Mouse (Mus musculus) liver, adult 2 months (tissue): ENCODE measurements around the gene B4galt1. TPM values are rescaled to one million over a fixed set of nuclear protein-coding genes. Genes with fewer than 3 reads are reported as not detected.

Source experiments
- DNase-seq: peaks from one replicate; pipeline ENCODE4 v3.0.0-alpha.2; 2011; ENCODE audit warnings: low read depth, low spot score; ENCODE audit errors: extremely low read depth
- H3K27ac ChIP-seq: fragments of 200-500 bp; replicated peaks from 2 replicates; pipeline ENCODE4 v1.5.1; 2012; ENCODE audit warnings: low read depth, mild to moderate bottlenecking, control low read depth, inconsistent platforms, low read length; ENCODE audit not compliant: insufficient read depth
- H3K27me3 ChIP-seq: fragments of 200-500 bp; 2 replicates; pipeline ENCODE4 v1.6.1; 2012; ENCODE audit warnings: mild to moderate bottlenecking, moderate library complexity, low read length, inconsistent platforms; ENCODE audit not compliant: control insufficient read depth, insufficient read depth
- H3K36me3 ChIP-seq: fragments of 200-500 bp; 2 replicates; pipeline ENCODE4 v1.6.1; 2012; ENCODE audit warnings: low read length, inconsistent platforms; ENCODE audit not compliant: control insufficient read depth, insufficient read depth
- H3K4me1 ChIP-seq: fragments of 200-500 bp; 2 replicates; pipeline ENCODE4 v1.6.1; 2011; ENCODE audit warnings: low read length; ENCODE audit not compliant: control insufficient read depth, insufficient read depth
- H3K4me3 ChIP-seq: fragments of 200-500 bp; 2 replicates; pipeline ENCODE4 v1.5.1; 2011; ENCODE audit warnings: low read depth, mild to moderate bottlenecking, control low read depth, low read length, moderate library complexity; ENCODE audit not compliant: insufficient read depth
- H3K79me2 ChIP-seq: fragments of 200-500 bp; 2 replicates; pipeline ENCODE4 v1.6.1; 2012; ENCODE audit warnings: inconsistent platforms, mild to moderate bottlenecking, low read length, moderate library complexity; ENCODE audit not compliant: control insufficient read depth, insufficient read depth
- H3K9ac ChIP-seq: fragments of 200-500 bp; 2 replicates; pipeline ENCODE4 v1.6.1; 2012; ENCODE audit warnings: low read depth, mild to moderate bottlenecking, control low read depth, inconsistent platforms, low read length
- CTCF ChIP-seq: fragments of 200-500 bp; IDR thresholded peaks from 2 replicates; pipeline ENCODE4 v1.5.1; 2011; ENCODE audit warnings: low read depth, low read length, control low read depth
- POLR2A ChIP-seq: fragments of 200-500 bp; IDR thresholded peaks from 2 replicates; pipeline ENCODE4 v1.6.1; 2011; ENCODE audit warnings: low read length, control low read depth; ENCODE audit not compliant: insufficient read depth; ENCODE audit errors: extremely low read depth
- WGBS: fragments of 180-500 bp; shearing (Covaris S2); methylation state at CpG from one replicate; pipeline ENCODE4 v1.1.7; 2018; 5-methylcytosine and 5-hydroxymethylcytosine counted together
- polyA plus RNA-seq: library from polyadenylated mRNA; depleted of rRNA; stranded (reverse); fragments of >200 nt; gene quantifications from 2 replicates; pipeline ENCODE4 v1.2.3, GENCODE M21; 2012
- total RNA-seq: library from RNA; depleted of rRNA; stranded (reverse); fragments of >200 nt; gene quantifications from 2 replicates; pipeline ENCODE4 v1.2.3, GENCODE M21; 2014

B4galt1 gene
- total and polyA plus RNA-seq, 2 experiments, result 11.0 to 28.1 TPM

- no peak for DNase-seq
- WGBS, result 94% methylated on average over 4 of the region's 4 CpGs
- Histone ChIP-seq H3K36me3 (no peaks in the 10 kb centered on the region), H3K9ac (no peak overlapping the region), H3K4me3 (no peak overlapping the region), H3K27me3 (no peaks in the 10 kb centered on the region), H3K27ac (no peak overlapping the region), H3K4me1 (no peaks in the 10 kb centered on the region), H3K79me2 (no peaks in the 10 kb centered on the region)
- TF ChIP-seq POLR2A (no peak), CTCF (no peak)
Observed at GRCm38 (mm10) chr4:40783049-40783448, 70.8 kb downstream of the B4galt1 start.

DNA sequence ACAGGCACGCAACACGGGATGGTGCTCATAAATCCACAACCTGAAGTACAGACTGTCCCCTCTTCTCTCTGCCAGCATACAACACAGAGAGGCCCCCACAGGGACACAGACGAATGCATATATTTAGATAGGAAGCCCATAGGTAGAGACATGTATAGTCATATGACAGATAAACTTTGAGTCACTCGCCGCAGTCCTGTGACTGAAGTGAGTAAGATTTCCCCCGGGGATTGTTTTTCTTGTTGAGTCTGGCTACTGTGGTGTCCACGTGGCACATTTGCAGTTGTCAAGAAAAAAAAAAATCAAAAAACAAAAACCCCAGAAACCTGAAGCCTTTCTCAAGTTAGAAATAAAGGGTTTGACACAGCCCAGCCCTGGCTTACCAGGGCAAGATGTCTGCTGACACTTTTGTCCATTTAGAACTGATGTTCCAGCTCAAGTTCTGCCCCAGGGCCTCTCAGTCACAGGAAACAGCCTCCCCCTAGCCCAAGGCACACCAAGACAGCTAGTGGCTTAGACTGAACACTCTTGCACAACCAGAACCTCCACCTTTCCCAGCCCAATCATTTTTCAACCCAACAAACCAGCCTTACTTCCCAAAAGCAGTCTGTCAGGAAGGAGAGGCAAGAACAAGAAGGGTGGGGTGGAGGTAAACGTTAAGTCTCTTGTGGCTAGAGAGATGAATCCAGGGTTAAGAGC, 71.9 kb downstream of the B4galt1 start:
- no peaks in the 10 kb centered on the region for H3K79me2 ChIP-seq
- no peaks in the 10 kb centered on the region for H3K36me3 ChIP-seq
- TF ChIP-seq POLR2A, result no peak
- no peak for TF ChIP-seq CTCF
- DNase-seq, result no peak
- H3K4me3 ChIP-seq, result no peak overlapping the region
- no peak overlapping the region for H3K9ac ChIP-seq
- WGBS, result 66% methylated on average over 8 of the region's 8 CpGs
- no peaks in the 10 kb centered on the region for H3K4me1 ChIP-seq
- no peaks in the 10 kb centered on the region for H3K27me3 ChIP-seq
- H3K27ac ChIP-seq, result peak overlapping the region; percentile 24; the same call in 1 of the 2 replicates

DNA sequence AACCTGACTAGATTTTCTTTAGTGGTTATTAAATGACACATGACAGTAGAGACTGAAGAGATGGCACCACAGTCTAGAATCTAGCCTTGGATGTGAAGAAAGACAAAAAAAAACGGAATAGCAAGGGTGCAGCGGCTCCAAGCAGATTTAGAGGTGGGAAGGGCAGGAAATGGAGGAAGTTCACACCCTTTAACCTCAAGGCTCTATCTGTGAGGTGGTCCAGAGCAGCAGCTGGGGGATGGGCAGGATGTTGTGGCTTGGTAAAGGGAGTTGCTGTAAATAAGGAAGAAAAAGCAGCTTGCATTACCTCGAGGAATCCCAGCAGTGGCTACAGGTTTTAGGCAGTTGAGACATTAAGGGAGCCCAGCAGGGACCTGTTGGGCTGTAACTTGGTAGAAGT, 72.7 kb downstream of the B4galt1 start:
- Histone ChIP-seq H3K9ac (no peak overlapping the region), H3K79me2 (no peaks in the 10 kb centered on the region), H3K27me3 (no peaks in the 10 kb centered on the region), H3K36me3 (no peaks in the 10 kb centered on the region), H3K27ac (peak overlapping the region; percentile 24; the same call in 1 of the 2 replicates), H3K4me1 (no peaks in the 10 kb centered on the region), H3K4me3 (no peak overlapping the region)
- 51% methylated on average over 3 of the region's 3 CpGs for WGBS
- TF ChIP-seq POLR2A, result no peak
- no peak for TF ChIP-seq CTCF
- DNase-seq, result no peak

- peak; percentile 50 for DNase-seq
- Histone ChIP-seq H3K36me3 (no peaks in the 10 kb centered on the region), H3K9ac (no peak overlapping the region), H3K27me3 (no peaks in the 10 kb centered on the region), H3K4me3 (no peak overlapping the region), H3K79me2 (no peaks in the 10 kb centered on the region), H3K4me1 (no peaks in the 10 kb centered on the region), H3K27ac (no peak overlapping the region)
- 76% methylated on average over 6 of the region's 6 CpGs for WGBS
- TF ChIP-seq POLR2A (no peak), CTCF (peak; percentile 42; the same call in 1 of the 2 replicates)
Observed at GRCm38 (mm10) chr4:40778656-40779055, 75.1 kb downstream of the B4galt1 start.

GRCm38 (mm10) chr4:40777116-40777515, 76.7 kb downstream of the B4galt1 start:
- Histone ChIP-seq H3K36me3 (no peaks in the 10 kb centered on the region), H3K4me1 (no peaks in the 10 kb centered on the region; the same call in 1 of the 2 replicates), H3K9ac (no peak overlapping the region), H3K4me3 (no peak overlapping the region), H3K27ac (no peak overlapping the region), H3K27me3 (no peaks in the 10 kb centered on the region), H3K79me2 (no peaks in the 10 kb centered on the region)
- WGBS, result 47% methylated on average over 2 of the region's 2 CpGs
- DNase-seq, result no peak
- no peak for TF ChIP-seq CTCF
- no peak for TF ChIP-seq POLR2A

DNA sequence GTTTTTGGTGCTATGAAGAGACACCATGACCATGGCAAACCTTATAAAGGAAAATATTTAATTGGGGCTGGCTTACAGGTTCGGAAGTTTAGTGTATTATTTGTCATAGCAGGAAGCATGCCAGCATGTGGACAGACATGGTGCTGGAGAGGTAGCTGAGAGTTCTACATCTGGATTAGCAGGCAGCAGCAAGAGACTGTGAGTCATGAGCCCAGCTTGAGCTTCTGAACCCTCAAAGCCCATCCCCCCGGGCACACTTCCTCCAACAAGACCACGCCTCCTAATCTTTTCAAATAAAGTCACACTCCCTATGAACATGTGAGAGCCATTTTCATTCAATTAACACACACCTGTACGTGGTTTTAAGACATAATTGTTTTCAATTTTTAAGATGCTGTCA, 77.4 kb downstream of the B4galt1 start:
- H3K36me3 ChIP-seq, result no peaks in the 10 kb centered on the region
- no peak overlapping the region for H3K27ac ChIP-seq
- H3K4me3 ChIP-seq, result no peak overlapping the region
- 77% methylated on average over 4 of the region's 4 CpGs for WGBS
- H3K27me3 ChIP-seq, result no peaks in the 10 kb centered on the region
- H3K9ac ChIP-seq, result no peak overlapping the region
- no peak for TF ChIP-seq POLR2A
- no peak for TF ChIP-seq CTCF
- no peaks in the 10 kb centered on the region; the same call in 1 of the 2 replicates for H3K4me1 ChIP-seq
- no peak for DNase-seq
- no peaks in the 10 kb centered on the region for H3K79me2 ChIP-seq
